Mouse (Mus musculus): ENCODE results near the gene B3gat3.

DNA sequence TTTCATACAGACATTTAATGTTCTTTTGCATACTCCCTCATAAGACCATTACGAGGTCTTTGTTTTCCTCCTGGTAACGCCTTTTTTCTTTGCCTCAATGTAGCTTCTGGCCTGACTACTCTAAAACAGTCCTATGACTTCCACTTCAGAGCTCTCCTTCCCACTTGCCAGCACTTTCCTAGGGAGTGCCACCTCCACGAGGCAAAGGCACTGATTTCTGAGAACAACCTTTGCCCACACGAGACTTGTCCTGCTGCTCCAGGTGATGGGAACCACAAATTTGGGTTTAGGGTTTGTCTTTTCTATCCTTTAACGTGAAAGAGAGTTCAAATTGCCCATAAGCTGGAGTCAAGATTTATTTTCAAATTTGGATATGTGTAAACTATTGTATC lies 46.0 kb downstream of the B3gat3 start:
- TF ChIP-seq POLR2A (IDR thresholded peaks at IDR 0.05; ENCODE audit: borderline replicate concordance, low read depth, low read length) (no peak), CTCF (IDR thresholded peaks at IDR 0.05; ENCODE audit: low read depth, low read length) (no peak)

All from bone marrow macrophage, adult 2 months (primary cell).